Mouse (Mus musculus): ENCODE data around the gene Olfr669. TPM values are rescaled to one million over a fixed set of nuclear protein-coding genes. Genes with fewer than 3 reads are reported as not detected.

Olfr669 gene
- not detected for polyA plus RNA-seq (2014; fragmentation: Illumina TruSeq; extraction: RNeasy Lipid Tissue Mini Kit (QIAGEN cat#74804); ENCODE audit: low replicate concordance)

DNA sequence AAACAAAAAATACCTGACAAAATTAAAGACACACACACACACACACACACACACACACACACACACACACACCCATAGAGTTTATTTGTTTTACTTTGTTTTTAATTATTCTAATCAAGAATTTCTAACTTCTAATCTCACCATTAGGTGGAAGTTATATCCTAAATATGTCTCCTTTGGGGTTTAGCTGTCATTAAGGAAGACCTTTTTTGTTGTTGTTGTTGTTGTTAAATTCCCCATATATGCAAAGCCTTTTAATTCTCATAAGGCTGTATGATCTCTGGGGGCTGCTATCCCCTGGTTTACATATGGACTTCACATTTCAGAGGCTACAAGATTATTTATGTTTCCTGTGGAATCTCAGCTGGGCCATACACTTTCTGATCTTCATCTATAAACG, at the start of gene Olfr669:
Gene Olfr669 (plus strand): TSS at position 301 of the 400 bp plus-strand sequence.

DNA sequence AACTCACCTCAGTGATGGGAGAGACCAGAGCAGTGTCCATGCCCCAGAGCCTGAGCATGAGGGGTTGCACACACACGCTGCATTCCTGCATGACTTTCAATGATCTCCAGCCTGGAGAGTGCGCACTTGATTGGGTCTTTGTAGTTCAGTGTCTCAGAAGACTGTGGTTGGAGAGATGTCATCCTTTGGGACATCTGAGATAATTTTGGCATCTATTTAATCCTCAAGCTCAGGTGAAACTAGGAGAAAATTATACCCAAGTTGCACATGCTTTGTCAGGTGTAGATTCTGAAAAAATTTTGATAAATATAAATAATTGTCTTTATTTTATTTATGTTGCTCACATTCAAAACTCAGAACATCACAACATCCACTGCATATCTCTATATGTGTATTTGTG, 38.2 kb upstream of the Olfr669 start, which contains the start of gene Olfr666:
Gene Olfr666 (minus strand): TSS at position 101 of the 400 bp plus-strand sequence.

GRCm38 (mm10) chr7:104921382-104921781, 12.7 kb upstream of the Olfr669 start, which contains the start of gene Olfr667:
Gene Olfr667, minus strand, starts transcription at chr7:104921482.

GRCm38 (mm10) chr7:104927957-104928356, 6.1 kb upstream of the Olfr669 start, which contains the start of gene Olfr668:
Gene Olfr668, minus strand, starts transcription at chr7:104928057.

GRCm38 (mm10) chr7:104962520-104962919, 28.5 kb downstream of the Olfr669 start, which contains the start of gene Olfr670:
Gene Olfr670, minus strand, starts transcription at chr7:104962620.

GRCm38 (mm10) chr7:104979026-104979425, 45.0 kb downstream of the Olfr669 start, which contains the start of gene Olfr671:
Gene Olfr671, minus strand, starts transcription at chr7:104979126.

Other genes starting within 250 kb of the Olfr669 start
- not detected for gene Olfr661, start 247.7 kb upstream of the Olfr669 start, polyA plus RNA-seq (2014; fragmentation: Illumina TruSeq; extraction: RNeasy Lipid Tissue Mini Kit (QIAGEN cat#74804); ENCODE audit: low replicate concordance)
- not detected for gene Usp17le, start 156.8 kb upstream of the Olfr669 start, polyA plus RNA-seq (2014; fragmentation: Illumina TruSeq; extraction: RNeasy Lipid Tissue Mini Kit (QIAGEN cat#74804); ENCODE audit: low replicate concordance)
- not detected for gene Usp17lb, start 91.6 kb upstream of the Olfr669 start, polyA plus RNA-seq (2014; fragmentation: Illumina TruSeq; extraction: RNeasy Lipid Tissue Mini Kit (QIAGEN cat#74804); ENCODE audit: low replicate concordance)
- gene Usp17la, start 77.2 kb upstream of the Olfr669 start, polyA plus RNA-seq (2014; fragmentation: Illumina TruSeq; extraction: RNeasy Lipid Tissue Mini Kit (QIAGEN cat#74804); ENCODE audit: low replicate concordance): not detected
- gene Olfr665, start 56.2 kb upstream of the Olfr669 start, polyA plus RNA-seq (2014; fragmentation: Illumina TruSeq; extraction: RNeasy Lipid Tissue Mini Kit (QIAGEN cat#74804); ENCODE audit: low replicate concordance): not detected
- gene Olfr666, start 38.3 kb upstream of the Olfr669 start, polyA plus RNA-seq (2014; fragmentation: Illumina TruSeq; extraction: RNeasy Lipid Tissue Mini Kit (QIAGEN cat#74804); ENCODE audit: low replicate concordance): not detected
- gene Olfr667, start 12.8 kb upstream of the Olfr669 start, polyA plus RNA-seq (2014; fragmentation: Illumina TruSeq; extraction: RNeasy Lipid Tissue Mini Kit (QIAGEN cat#74804); ENCODE audit: low replicate concordance): not detected
- gene Olfr668, start 6.2 kb upstream of the Olfr669 start, polyA plus RNA-seq (2014; fragmentation: Illumina TruSeq; extraction: RNeasy Lipid Tissue Mini Kit (QIAGEN cat#74804); ENCODE audit: low replicate concordance): not detected
- gene Olfr670, start 28.4 kb downstream of the Olfr669 start, polyA plus RNA-seq (2014; fragmentation: Illumina TruSeq; extraction: RNeasy Lipid Tissue Mini Kit (QIAGEN cat#74804); ENCODE audit: low replicate concordance): not detected
- gene Olfr671, start 44.9 kb downstream of the Olfr669 start, polyA plus RNA-seq (2014; fragmentation: Illumina TruSeq; extraction: RNeasy Lipid Tissue Mini Kit (QIAGEN cat#74804); ENCODE audit: low replicate concordance): not detected
- gene Olfr672, start 67.8 kb downstream of the Olfr669 start, polyA plus RNA-seq (2014; fragmentation: Illumina TruSeq; extraction: RNeasy Lipid Tissue Mini Kit (QIAGEN cat#74804); ENCODE audit: low replicate concordance): not detected
- not detected for gene Olfr675, start 94.2 kb downstream of the Olfr669 start, polyA plus RNA-seq (2014; fragmentation: Illumina TruSeq; extraction: RNeasy Lipid Tissue Mini Kit (QIAGEN cat#74804); ENCODE audit: low replicate concordance)
- not detected for gene Olfr676, start 98.5 kb downstream of the Olfr669 start, polyA plus RNA-seq (2014; fragmentation: Illumina TruSeq; extraction: RNeasy Lipid Tissue Mini Kit (QIAGEN cat#74804); ENCODE audit: low replicate concordance)
- not detected for gene Olfr677, start 117.1 kb downstream of the Olfr669 start, polyA plus RNA-seq (2014; fragmentation: Illumina TruSeq; extraction: RNeasy Lipid Tissue Mini Kit (QIAGEN cat#74804); ENCODE audit: low replicate concordance)
- gene Olfr678, start 130.2 kb downstream of the Olfr669 start, polyA plus RNA-seq (2014; fragmentation: Illumina TruSeq; extraction: RNeasy Lipid Tissue Mini Kit (QIAGEN cat#74804); ENCODE audit: low replicate concordance): not detected
- gene Olfr679, start 147.0 kb downstream of the Olfr669 start, polyA plus RNA-seq (2014; fragmentation: Illumina TruSeq; extraction: RNeasy Lipid Tissue Mini Kit (QIAGEN cat#74804); ENCODE audit: low replicate concordance): not detected
- gene Olfr680-ps1, start 158.6 kb downstream of the Olfr669 start, polyA plus RNA-seq (2014; fragmentation: Illumina TruSeq; extraction: RNeasy Lipid Tissue Mini Kit (QIAGEN cat#74804); ENCODE audit: low replicate concordance): not detected
- gene Olfr681, start 182.6 kb downstream of the Olfr669 start, polyA plus RNA-seq (2014; fragmentation: Illumina TruSeq; extraction: RNeasy Lipid Tissue Mini Kit (QIAGEN cat#74804); ENCODE audit: low replicate concordance): not detected
- gene Olfr683, start 212.8 kb downstream of the Olfr669 start, polyA plus RNA-seq (2014; fragmentation: Illumina TruSeq; extraction: RNeasy Lipid Tissue Mini Kit (QIAGEN cat#74804); ENCODE audit: low replicate concordance): not detected
- not detected for gene Olfr684, start 229.4 kb downstream of the Olfr669 start, polyA plus RNA-seq (2014; fragmentation: Illumina TruSeq; extraction: RNeasy Lipid Tissue Mini Kit (QIAGEN cat#74804); ENCODE audit: low replicate concordance)

Data from small intestine, adult 10 weeks (tissue).